ENCODE assay signal across 8 mouse cellular contexts in the genomic region with DNA sequence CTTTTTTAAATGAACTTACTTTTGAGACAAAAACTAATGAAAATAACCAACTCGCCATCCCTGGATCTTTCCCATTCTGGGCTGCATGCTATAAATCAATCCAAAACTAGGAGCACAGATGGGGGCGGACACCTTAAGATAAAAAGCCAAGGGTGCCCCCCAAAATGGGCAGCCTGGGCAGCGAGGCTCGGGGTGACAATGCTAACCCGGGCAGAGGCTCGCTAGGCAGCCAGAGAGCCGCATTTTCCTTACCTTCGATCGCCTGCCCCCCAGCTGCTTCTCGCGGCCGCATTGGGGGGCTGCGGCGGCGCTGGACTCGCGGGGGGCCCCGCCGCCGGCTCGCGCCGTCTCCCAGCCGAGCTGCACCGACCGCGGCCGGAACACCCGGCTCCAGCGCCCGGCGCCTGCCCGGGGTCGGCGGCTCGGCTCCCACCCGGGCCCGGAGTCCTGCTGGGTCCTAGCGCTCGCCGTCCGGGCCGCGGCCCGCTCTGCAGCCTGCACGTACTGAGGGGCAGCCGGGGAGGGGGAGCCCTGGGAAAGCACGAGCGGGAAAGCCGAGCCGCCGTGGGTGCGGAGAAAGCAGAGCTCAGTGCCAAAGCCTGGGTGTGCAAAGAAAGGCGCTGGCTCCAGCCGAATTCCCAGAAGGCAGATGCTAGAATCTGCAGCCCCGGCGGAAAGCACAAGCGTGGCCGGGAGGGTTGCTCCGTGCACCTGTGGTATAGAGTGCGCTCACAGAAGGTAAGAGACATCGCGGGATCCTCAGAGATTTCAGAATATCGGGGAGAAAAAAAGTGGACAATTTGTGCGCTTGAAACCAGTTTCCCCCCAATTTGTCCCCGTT. TPM values are rescaled to one million over a fixed set of nuclear protein-coding genes. Genes with fewer than 3 reads are reported as not detected.
DNase-seq lines count a peak whose midpoint lies in the region; ATAC-seq lines count a peak whose summit lies in the region.

TSS of gene Foxn3 (minus strand) at position 364 of the 841 bp plus-strand sequence.

- WGBS in hindbrain, embryonic 12.5 days = under 1% methylated on average over 66 of the region's 66 CpGs

- peak within 1 kb of the TSS; percentile 82 for H3K9ac ChIP-seq in hindbrain, embryonic 12.5 days

- peak within 1 kb of the TSS; percentile 92 for H3K27ac ChIP-seq in hindbrain, embryonic 12.5 days

- peak within 1 kb of the TSS; percentile 75 for H3K4me3 ChIP-seq in hindbrain, embryonic 12.5 days

- H3K27me3 ChIP-seq in hindbrain, embryonic 12.5 days = no peaks in the 10 kb centered on the region

- H3K4me1 ChIP-seq in hindbrain, embryonic 12.5 days = peaks cover 16% of the 10 kb centered on the region

- H3K9me3 ChIP-seq in hindbrain, embryonic 12.5 days (replicated peaks) = no peaks in the 10 kb centered on the region

- ATAC-seq in hindbrain, embryonic 12.5 days (ENCODE audit: low FRiP score) = peak; percentile 94

- peak within 1 kb of the TSS; percentile 71 for H3K4me2 ChIP-seq in hindbrain, embryonic 12.5 days (replicated peaks)

- peak; percentile 79 for DNase-seq in R1 (ENCODE audit: low read depth, low spot score)
- peak; percentile 90 to 91 for DNase-seq in cerebellum, postnatal 25 days
- peak; percentile 48 to 56 for DNase-seq in frontal cortex, postnatal 25 days (ENCODE audit: low spot score in 2 of 2)
- peak; percentile 68 to 75 for DNase-seq in layer of hippocampus, postnatal 36 days
- peak; percentile 61 for DNase-seq in lung, postnatal 25 days (ENCODE audit: low spot score)
- DNase-seq in retina, embryonic 14.5 days (ENCODE audit: low spot score) = peak; percentile 84
- peak; percentile 81 to 84 for DNase-seq in thymus, postnatal 36 days

- no peaks in the 10 kb centered on the region for H3K36me3 ChIP-seq in hindbrain, embryonic 12.5 days

RNA-seq across cellular contexts. Expression of gene Foxn3, which starts in this region (rescaled TPM):
- 90.2 and 93.9 TPM in 2 replicates for polyA plus RNA-seq in hindbrain, embryonic 12.5 days (2016; fragmentation: Nextera tagmentation; extraction: Ambion mirVana)
- 10 to 100 TPM; 53.7 to 55.2 TPM for total RNA-seq in layer of hippocampus, postnatal 36 days (2021)

Comparison
In these comparisons a context has a peak if more than half of its experiments do, and no peak if none do; other contexts are left out.
1. Peak in every context shown above with its lines: DNase-seq, ATAC-seq, H3K4me3 ChIP-seq and H3K27ac ChIP-seq.